Mouse (Mus musculus) forebrain, embryonic 14.5 days (tissue): Measurements from ENCODE around the gene Rad51b. TPM values are rescaled to one million over a fixed set of nuclear protein-coding genes. Genes with fewer than 3 reads are reported as not detected.

Source experiments
- ATAC-seq: fragments of 200-750 bp; cut with Nextera tagmentation; 2 replicates; pipeline ENCODE4 v1.8.0; 2017; ENCODE audit warnings: mild to moderate bottlenecking, moderate library complexity
- DNase-seq: peaks from one replicate; pipeline ENCODE4 v3.0.0-alpha.2; 2015; ENCODE audit warnings: low spot score
- H3K27ac ChIP-seq: fragments of 300-500 bp; sonication (generic); 2 replicates; pipeline ENCODE4 v1.5.1; 2014; ENCODE audit warnings: low read depth, mild to moderate bottlenecking, control low read depth, low read length, moderate library complexity
- H3K27me3 ChIP-seq: fragments of 300-500 bp; sonication (generic); replicated peaks from 2 replicates; pipeline ENCODE4 v1.6.1; 2014; ENCODE audit warnings: low read length, control low read depth, mixed read lengths; ENCODE audit not compliant: control insufficient read depth, insufficient read depth
- H3K36me3 ChIP-seq: fragments of 300-500 bp; sonication (generic); 2 replicates; pipeline ENCODE4 v1.6.1; 2014; ENCODE audit warnings: low read length, control low read depth; ENCODE audit not compliant: control insufficient read depth, insufficient read depth
- H3K4me1 ChIP-seq: fragments of 300-500 bp; sonication (generic); 2 replicates; pipeline ENCODE4 v1.6.1; 2014; ENCODE audit warnings: antibody characterized with exemption, low read length, control low read depth; ENCODE audit not compliant: control insufficient read depth, insufficient read depth
- H3K4me2 ChIP-seq: fragments of 300-500 bp; sonication (generic); 2 replicates; pipeline ENCODE4 v1.6.1; 2014; ENCODE audit warnings: mild to moderate bottlenecking, control low read depth, low read length
- H3K4me3 ChIP-seq: fragments of 300-500 bp; sonication (generic); 2 replicates; pipeline ENCODE4 v1.5.1; 2014; ENCODE audit warnings: low read depth, low read length, control low read depth
- H3K9ac ChIP-seq: fragments of 300-500 bp; sonication (generic); 2 replicates; pipeline ENCODE4 v1.6.1; 2014; ENCODE audit warnings: mild to moderate bottlenecking, low read length, control low read depth, moderate library complexity
- H3K9me3 ChIP-seq: fragments of 300-500 bp; sonication (generic); replicated peaks from 2 replicates; pipeline ENCODE4 v1.6.1; 2016; ENCODE audit warnings: low read length, control low read depth, mixed read lengths; ENCODE audit not compliant: control insufficient read depth
- WGBS: fragments of 180-500 bp; shearing (Covaris S2); extraction: QIAGEN DNeasy Blood & Tissue Kit; methylation state at CpG from one replicate; pipeline ENCODE4 v1.1.7; 2014; 5-methylcytosine and 5-hydroxymethylcytosine counted together
- polyA plus RNA-seq: library from polyadenylated mRNA; unstranded; fragments of >200 nt; fragmentation: Nextera tagmentation; extraction: Ambion mirVana; gene quantifications from 2 replicates; pipeline ENCODE4 v1.2.1, GENCODE M21; 2014

Gene Rad51b
- polyA plus RNA-seq, 1 experiment from 2014 or later, result 3.5 TPM

GRCm38 (mm10) chr12:79689299-79689698 is 392.2 kb downstream of the Rad51b start:
- H3K4me2 ChIP-seq, result no peak overlapping the region
- no peaks in the 10 kb centered on the region for H3K4me1 ChIP-seq
- no peak overlapping the region for H3K4me3 ChIP-seq
- H3K9me3 ChIP-seq, result no peaks in the 10 kb centered on the region
- ATAC-seq, result no peak
- WGBS, result 85% methylated on average over 8 of the region's 8 CpGs
- no peak overlapping the region for H3K27ac ChIP-seq
- DNase-seq, result no peak
- no peaks in the 10 kb centered on the region for H3K36me3 ChIP-seq
- H3K9ac ChIP-seq, result no peak overlapping the region
- no peaks in the 10 kb centered on the region for H3K27me3 ChIP-seq

- H3K27me3 ChIP-seq, result no peaks in the 10 kb centered on the region
- no peaks in the 10 kb centered on the region for H3K9me3 ChIP-seq
- H3K9ac ChIP-seq, result no peak overlapping the region
- H3K27ac ChIP-seq, result no peak overlapping the region
- no peak overlapping the region for H3K4me3 ChIP-seq
- H3K4me2 ChIP-seq, result no peak overlapping the region
- 91% methylated on average over 14 of the region's 14 CpGs for WGBS
- H3K4me1 ChIP-seq, result peaks cover 5% of the 10 kb centered on the region; the same call in 1 of the 2 replicates
- DNase-seq (no peak), ATAC-seq (no peak)
- H3K36me3 ChIP-seq, result no peaks in the 10 kb centered on the region
Observed at GRCm38 (mm10) chr12:79691929-79692862, 395.1 kb downstream of the Rad51b start.

DNA sequence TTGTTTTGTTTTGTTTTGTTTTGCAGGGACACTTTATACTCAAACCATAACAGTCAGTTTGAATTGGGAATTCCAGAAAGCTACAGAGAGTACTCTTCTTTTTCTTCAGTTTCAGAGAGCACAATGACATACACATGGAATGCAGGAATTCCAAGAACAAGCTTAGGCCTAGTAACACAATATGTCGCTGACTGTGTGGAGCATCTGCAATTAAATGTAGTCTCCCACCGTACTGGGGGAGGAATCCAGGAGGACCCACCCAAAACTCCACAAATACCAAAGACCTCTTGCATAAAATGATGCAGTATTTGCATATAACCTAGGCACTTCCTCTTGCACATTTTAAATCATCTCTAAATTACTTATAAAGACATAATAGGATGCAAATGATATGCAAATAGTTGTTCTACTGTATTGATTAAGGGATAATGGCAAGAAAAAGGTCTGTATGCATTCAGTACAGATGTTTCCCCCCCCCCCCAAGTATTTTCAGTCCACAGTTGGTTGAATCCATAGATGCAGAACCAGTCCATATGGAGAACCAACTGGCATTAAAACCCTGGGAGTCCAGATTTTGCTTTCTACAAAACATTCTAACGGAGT is 398.9 kb downstream of the Rad51b start:
- no peaks in the 10 kb centered on the region for H3K9me3 ChIP-seq
- WGBS, result 53% methylated on average over 3 of the region's 3 CpGs
- no peak overlapping the region for H3K9ac ChIP-seq
- no peaks in the 10 kb centered on the region for H3K36me3 ChIP-seq
- H3K27me3 ChIP-seq, result no peaks in the 10 kb centered on the region
- H3K27ac ChIP-seq, result no peak overlapping the region
- no peak overlapping the region for H3K4me3 ChIP-seq
- peak; percentile 57; the same call in 1 of the 2 replicates for ATAC-seq
- H3K4me1 ChIP-seq, result peaks cover 5% of the 10 kb centered on the region; the same call in 1 of the 2 replicates
- no peak overlapping the region for H3K4me2 ChIP-seq
- DNase-seq, result peak; percentile 24

GRCm38 (mm10) chr12:79703555-79703954 is 406.5 kb downstream of the Rad51b start:
- H3K4me3 ChIP-seq, result no peak overlapping the region
- no peaks in the 10 kb centered on the region for H3K9me3 ChIP-seq
- no peak for ATAC-seq
- peaks cover 28% of the 10 kb centered on the region for H3K4me1 ChIP-seq
- 43% methylated on average over 8 of the region's 8 CpGs for WGBS
- no peak overlapping the region for H3K9ac ChIP-seq
- no peak overlapping the region for H3K4me2 ChIP-seq
- no peak overlapping the region for H3K27ac ChIP-seq
- H3K36me3 ChIP-seq, result no peaks in the 10 kb centered on the region
- no peaks in the 10 kb centered on the region for H3K27me3 ChIP-seq
- no peak for DNase-seq

- ATAC-seq (peak; percentile 65), DNase-seq (peak; percentile 31)
- H3K4me3 ChIP-seq, result no peak overlapping the region
- H3K4me1 ChIP-seq, result peaks cover 29% of the 10 kb centered on the region
- H3K9me3 ChIP-seq, result no peaks in the 10 kb centered on the region
- no peaks in the 10 kb centered on the region for H3K36me3 ChIP-seq
- WGBS, result 15% methylated on average over 11 of the region's 11 CpGs
- peak overlapping the region; percentile 38; the same call in 1 of the 2 replicates for H3K9ac ChIP-seq
- H3K27me3 ChIP-seq, result no peaks in the 10 kb centered on the region
- no peak overlapping the region for H3K4me2 ChIP-seq
- no peak overlapping the region for H3K27ac ChIP-seq
Observed at GRCm38 (mm10) chr12:79705501-79706266, 408.6 kb downstream of the Rad51b start.

- Histone ChIP-seq H3K4me1 (peaks cover 29% of the 10 kb centered on the region), H3K27ac (0 out of 2 replicates have a peak overlapping the region, but pooled peaks have one; percentile 9), H3K9me3 (no peaks in the 10 kb centered on the region), H3K4me3 (no peak overlapping the region), H3K27me3 (no peaks in the 10 kb centered on the region), H3K4me2 (no peak overlapping the region), H3K36me3 (no peaks in the 10 kb centered on the region), H3K9ac (no peak overlapping the region)
- no peak for ATAC-seq
- DNase-seq, result peak; percentile 56
- WGBS, result 81% methylated on average over 9 of the region's 9 CpGs
Observed at GRCm38 (mm10) chr12:79707565-79708422, 410.7 kb downstream of the Rad51b start.

DNA sequence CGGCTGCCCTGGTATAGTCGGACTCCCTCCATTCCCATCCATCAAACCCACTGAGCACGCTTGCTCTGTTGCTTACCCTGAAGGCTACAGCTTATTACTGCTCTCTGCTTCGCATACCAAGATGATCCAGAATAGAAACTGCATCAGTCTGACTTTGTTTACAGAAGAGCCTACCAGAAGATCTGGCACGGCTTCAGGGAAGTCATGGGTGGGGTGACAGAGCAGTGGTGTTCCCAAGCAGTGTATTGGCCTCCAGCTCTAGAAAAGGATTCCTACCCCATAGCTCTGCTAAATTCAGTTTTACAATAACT is 411.3 kb downstream of the Rad51b start:
- Histone ChIP-seq H3K4me3 (no peak overlapping the region), H3K36me3 (no peaks in the 10 kb centered on the region), H3K4me2 (no peak overlapping the region), H3K4me1 (peaks cover 29% of the 10 kb centered on the region), H3K9me3 (no peaks in the 10 kb centered on the region), H3K27ac (no peak overlapping the region), H3K9ac (no peak overlapping the region), H3K27me3 (no peaks in the 10 kb centered on the region)
- no peak for ATAC-seq
- DNase-seq, result no peak
- WGBS, result 84% methylated on average over 5 of the region's 5 CpGs

DNA sequence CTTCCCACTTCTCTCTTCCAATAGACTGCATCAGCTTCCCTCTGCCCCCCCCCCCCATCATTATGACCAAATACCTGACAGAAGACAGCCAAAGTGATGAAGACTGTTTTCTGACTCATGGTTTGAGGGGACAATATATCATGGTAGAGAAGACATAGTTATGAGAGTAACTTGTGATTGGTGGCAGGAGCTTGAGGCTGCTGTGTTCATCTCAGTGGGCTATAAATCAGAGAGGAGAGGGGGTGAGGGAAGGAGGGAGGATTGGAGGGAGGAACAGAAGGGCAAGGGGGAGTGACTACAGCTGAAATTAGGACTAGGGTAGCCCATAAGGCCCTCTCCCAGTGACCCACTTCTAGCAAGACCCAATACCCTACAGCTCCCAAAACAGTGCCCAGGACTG is 416.2 kb downstream of the Rad51b start:
- no peaks in the 10 kb centered on the region for H3K27me3 ChIP-seq
- H3K27ac ChIP-seq, result no peak overlapping the region
- no peak overlapping the region for H3K4me3 ChIP-seq
- no peak overlapping the region for H3K4me2 ChIP-seq
- ATAC-seq, result no peak
- H3K9me3 ChIP-seq, result no peaks in the 10 kb centered on the region
- H3K36me3 ChIP-seq, result no peaks in the 10 kb centered on the region
- DNase-seq, result no peak
- peaks cover 23% of the 10 kb centered on the region for H3K4me1 ChIP-seq
- no peak overlapping the region for H3K9ac ChIP-seq
